Mouse (Mus musculus): Measurements from ENCODE around the gene Dmxl2. TPM values are rescaled to one million over a fixed set of nuclear protein-coding genes. Genes with fewer than 3 reads are reported as not detected.

The Dmxl2 gene
- polyA plus RNA-seq, 1 experiment from 2014 or later, result 5.2 TPM

DNA sequence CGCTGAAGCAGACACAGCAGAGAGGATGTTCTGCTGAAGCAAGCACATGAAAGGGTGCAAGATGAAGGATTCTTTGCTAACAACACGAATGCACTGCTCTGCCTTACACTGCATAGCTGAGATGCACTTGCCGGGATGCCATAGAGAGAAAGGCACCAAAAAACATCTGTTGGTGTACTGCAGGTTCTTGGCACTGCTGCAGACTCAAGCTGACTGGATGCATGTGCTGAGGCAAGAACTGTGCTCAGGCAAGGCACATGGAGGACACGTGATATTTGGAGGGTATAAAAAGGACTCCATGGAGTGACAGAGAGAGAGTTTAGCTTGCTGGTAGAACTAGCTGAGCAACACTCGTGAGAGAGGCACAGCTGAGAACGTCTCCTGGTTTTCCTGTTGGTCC is 62.4 kb downstream of the Dmxl2 start:
- Histone ChIP-seq H3K9me3 (no peaks in the 10 kb centered on the region), H3K27ac (no peak overlapping the region), H3K36me3 (no peaks in the 10 kb centered on the region), H3K4me3 (no peak overlapping the region), H3K4me1 (no peaks in the 10 kb centered on the region), H3K4me2 (replicated peaks) (no peak overlapping the region), H3K27me3 (no peaks in the 10 kb centered on the region), H3K9ac (no peak overlapping the region)
- no peak for ATAC-seq (ENCODE audit: low FRiP score, low read depth)
- 75% methylated on average over 6 of the region's 6 CpGs for WGBS

DNA sequence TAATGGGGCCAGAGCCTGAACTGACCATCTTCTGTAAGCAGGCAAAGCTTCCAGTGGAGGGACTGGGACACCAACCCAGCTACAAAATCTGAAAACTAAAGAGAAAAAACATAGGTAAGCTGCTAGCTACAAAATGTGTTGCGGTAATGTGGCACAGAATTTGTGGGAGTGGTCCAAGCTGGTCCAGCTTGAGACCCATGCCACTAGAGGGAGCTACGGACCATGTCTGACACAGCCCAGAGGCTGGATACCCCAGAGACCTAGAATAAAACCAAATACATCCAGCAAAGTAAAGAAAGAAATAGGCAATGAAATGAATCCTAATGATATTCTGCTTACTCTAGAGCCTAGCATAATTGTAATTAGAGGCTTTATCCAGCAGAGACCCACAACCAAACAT is 63.2 kb downstream of the Dmxl2 start:
- Histone ChIP-seq H3K4me3 (no peak overlapping the region), H3K36me3 (no peaks in the 10 kb centered on the region), H3K9ac (no peak overlapping the region), H3K4me2 (replicated peaks) (no peak overlapping the region), H3K27me3 (no peaks in the 10 kb centered on the region), H3K4me1 (no peaks in the 10 kb centered on the region), H3K9me3 (no peaks in the 10 kb centered on the region), H3K27ac (no peak overlapping the region)
- WGBS, result 22% methylated on average over 2 of the region's 2 CpGs
- no peak for ATAC-seq (ENCODE audit: low FRiP score, low read depth)

DNA sequence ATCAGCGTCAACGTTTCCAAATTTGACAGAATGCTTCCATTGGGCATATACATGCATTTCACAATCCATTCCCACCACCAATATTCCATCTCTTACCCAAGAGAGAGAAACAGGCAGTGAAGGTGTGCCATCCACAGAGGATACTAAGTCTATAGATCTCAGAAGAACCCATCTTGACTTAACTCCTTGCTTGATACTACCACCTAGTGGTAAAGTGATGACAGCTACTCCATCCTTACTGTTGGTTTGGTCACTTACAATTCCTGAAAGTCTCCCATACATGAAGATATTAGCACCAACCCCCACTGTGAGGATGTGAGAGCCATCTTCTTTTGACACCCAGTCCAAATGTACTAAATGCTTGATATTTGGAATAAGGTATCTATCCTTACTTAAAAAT is 85.2 kb downstream of the Dmxl2 start:
- no peaks in the 10 kb centered on the region for H3K27me3 ChIP-seq
- no peak overlapping the region for H3K4me3 ChIP-seq
- no peaks in the 10 kb centered on the region for H3K36me3 ChIP-seq
- no peaks in the 10 kb centered on the region for H3K4me1 ChIP-seq
- H3K4me2 ChIP-seq (replicated peaks), result no peak overlapping the region
- WGBS, result 94% methylated on average over 2 of the region's 2 CpGs
- no peaks in the 10 kb centered on the region for H3K9me3 ChIP-seq
- ATAC-seq (ENCODE audit: low FRiP score, low read depth), result no peak
- H3K27ac ChIP-seq, result no peak overlapping the region
- no peak overlapping the region for H3K9ac ChIP-seq

DNA sequence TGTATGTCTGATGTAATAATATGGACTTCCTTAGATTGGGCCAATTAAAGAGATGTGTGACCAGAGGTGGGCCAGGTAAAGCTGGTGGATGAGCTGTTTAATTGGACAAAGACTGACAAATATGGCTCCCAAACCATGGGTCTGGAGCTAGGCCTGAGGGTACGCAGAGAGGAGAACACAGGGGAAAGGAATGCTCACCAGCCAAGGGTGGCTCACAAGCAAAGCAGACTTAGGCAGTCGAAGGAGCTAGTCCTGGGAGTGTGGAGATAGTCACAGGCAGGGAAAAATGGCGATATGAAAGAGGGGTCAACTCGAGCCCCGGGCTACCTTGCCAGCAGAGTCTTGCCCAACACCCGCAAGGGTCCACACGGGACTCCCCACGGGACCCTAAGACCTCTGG is 144.7 kb downstream of the Dmxl2 start:
- no peaks in the 10 kb centered on the region for H3K9me3 ChIP-seq
- H3K27me3 ChIP-seq, result no peaks in the 10 kb centered on the region
- H3K4me1 ChIP-seq, result no peaks in the 10 kb centered on the region
- H3K27ac ChIP-seq, result no peak overlapping the region
- no peak overlapping the region for H3K9ac ChIP-seq
- no peak overlapping the region for H3K4me2 ChIP-seq (replicated peaks)
- H3K4me3 ChIP-seq, result no peak overlapping the region
- 92% methylated on average over 8 of the region's 8 CpGs for WGBS
- ATAC-seq (ENCODE audit: low FRiP score, low read depth), result no peak
- no peaks in the 10 kb centered on the region for H3K36me3 ChIP-seq

DNA sequence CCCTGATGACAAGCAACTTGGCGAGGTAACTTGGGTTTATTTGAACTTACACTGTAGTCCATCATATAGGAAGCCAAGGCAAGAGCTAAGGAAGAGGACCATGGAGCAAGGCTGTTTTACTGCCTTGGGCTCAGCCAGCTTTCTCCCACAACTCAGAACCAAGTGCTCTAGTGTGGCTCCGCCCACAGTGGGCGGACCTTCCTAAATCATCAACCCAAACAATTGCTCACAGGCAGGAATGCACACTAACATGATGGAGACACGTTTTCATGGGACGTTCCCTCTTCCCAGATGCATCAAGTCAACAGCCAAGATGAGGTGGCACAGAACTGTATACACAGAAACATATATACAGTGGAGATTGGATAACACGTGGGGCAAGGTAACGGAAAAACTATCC is 159.4 kb downstream of the Dmxl2 start:
- H3K27ac ChIP-seq, result no peak overlapping the region
- no peak overlapping the region for H3K9ac ChIP-seq
- H3K4me2 ChIP-seq (replicated peaks), result no peak overlapping the region
- no peaks in the 10 kb centered on the region for H3K9me3 ChIP-seq
- ATAC-seq (ENCODE audit: low FRiP score, low read depth), result no peak
- H3K4me1 ChIP-seq, result no peaks in the 10 kb centered on the region
- WGBS, result 75% methylated on average over 7 of the region's 7 CpGs
- no peak overlapping the region for H3K4me3 ChIP-seq
- no peaks in the 10 kb centered on the region for H3K27me3 ChIP-seq
- no peaks in the 10 kb centered on the region for H3K36me3 ChIP-seq

DNA sequence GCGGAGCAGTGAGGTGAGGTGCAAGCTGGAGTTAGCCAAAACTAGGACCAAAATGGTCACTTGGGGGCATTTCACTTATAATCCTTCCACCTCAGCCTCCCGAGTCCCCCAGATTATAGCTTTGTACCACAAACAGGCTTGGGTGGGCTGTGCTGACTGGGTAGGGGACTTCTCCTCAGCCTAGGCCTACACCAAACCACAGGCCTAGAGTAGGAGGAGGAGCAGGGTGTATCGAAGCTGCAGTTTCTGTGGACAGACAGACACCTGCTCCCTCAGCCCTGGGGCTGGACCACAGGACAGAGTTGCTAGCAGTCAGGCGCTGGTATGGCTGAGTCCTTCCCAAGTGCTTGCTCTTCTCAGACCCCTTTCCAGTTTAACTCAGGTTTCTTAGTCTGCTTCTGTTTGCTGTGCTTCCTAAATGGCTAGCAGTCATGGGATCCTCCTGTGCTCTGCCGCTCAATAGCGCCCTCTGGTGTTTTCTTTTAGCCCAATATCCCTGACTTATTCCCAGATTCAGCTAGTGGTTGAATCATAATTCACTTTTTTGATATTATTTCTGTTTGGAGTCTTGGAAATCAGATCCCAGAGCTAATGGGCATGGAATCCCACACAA is 164.8 kb downstream of the Dmxl2 start:
- Histone ChIP-seq H3K9me3 (no peaks in the 10 kb centered on the region), H3K4me3 (no peak overlapping the region), H3K27me3 (no peaks in the 10 kb centered on the region), H3K9ac (no peak overlapping the region), H3K36me3 (no peaks in the 10 kb centered on the region), H3K4me1 (no peaks in the 10 kb centered on the region), H3K27ac (no peak overlapping the region), H3K4me2 (replicated peaks) (no peak overlapping the region)
- ATAC-seq (ENCODE audit: low FRiP score, low read depth), result no peak
- WGBS, result 53% methylated on average over 6 of the region's 6 CpGs

DNA sequence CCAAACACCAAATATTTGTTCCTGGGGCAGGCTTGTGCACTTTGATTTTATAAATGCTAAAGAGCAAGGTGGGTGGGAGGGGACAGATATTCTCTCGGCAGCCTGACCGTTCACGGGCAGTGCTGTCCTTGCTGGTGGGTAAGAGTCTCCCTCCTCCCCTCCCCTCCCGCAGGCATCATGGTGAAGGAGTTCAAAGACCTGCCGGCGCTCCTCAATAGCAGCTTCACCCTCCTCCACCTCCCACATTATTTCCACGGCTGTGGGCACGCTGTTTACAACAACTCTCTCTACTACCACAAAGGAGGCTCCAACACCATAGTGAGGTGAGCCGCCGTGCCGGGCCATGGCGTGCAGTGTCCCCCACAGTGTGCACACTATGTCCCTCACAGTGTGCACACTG is 165.8 kb downstream of the Dmxl2 start:
- no peaks in the 10 kb centered on the region for H3K27me3 ChIP-seq
- no peaks in the 10 kb centered on the region for H3K9me3 ChIP-seq
- H3K27ac ChIP-seq, result no peak overlapping the region
- no peak for ATAC-seq (ENCODE audit: low FRiP score, low read depth)
- H3K36me3 ChIP-seq, result no peaks in the 10 kb centered on the region
- no peaks in the 10 kb centered on the region for H3K4me1 ChIP-seq
- H3K9ac ChIP-seq, result no peak overlapping the region
- WGBS, result 83% methylated on average over 12 of the region's 12 CpGs
- no peak overlapping the region for H3K4me2 ChIP-seq (replicated peaks)
- no peak overlapping the region for H3K4me3 ChIP-seq

DNA sequence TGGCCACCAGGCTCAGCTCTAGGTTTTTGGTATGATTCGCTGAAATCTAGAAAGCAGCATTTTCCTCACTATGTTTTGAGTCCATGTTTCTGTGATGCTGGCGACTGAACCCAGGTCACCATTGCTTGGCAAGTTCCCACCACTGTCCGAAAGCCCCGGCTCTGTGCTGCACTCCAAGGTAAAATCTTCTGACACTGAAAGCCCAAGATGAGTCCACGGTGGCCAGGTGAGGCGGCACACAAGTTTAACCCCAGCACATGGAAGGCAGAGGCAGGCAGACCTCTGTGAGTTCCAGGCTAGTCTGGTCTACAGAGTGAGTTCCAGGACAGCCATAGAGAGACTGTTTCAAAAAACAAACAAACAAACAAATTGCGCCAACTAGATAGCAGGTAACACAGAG is 172.2 kb downstream of the Dmxl2 start:
- 91% methylated on average over 7 of the region's 7 CpGs for WGBS
- no peaks in the 10 kb centered on the region for H3K9me3 ChIP-seq
- no peak overlapping the region for H3K27ac ChIP-seq
- no peak for ATAC-seq (ENCODE audit: low FRiP score, low read depth)
- H3K9ac ChIP-seq, result no peak overlapping the region
- no peak overlapping the region for H3K4me2 ChIP-seq (replicated peaks)
- no peaks in the 10 kb centered on the region for H3K27me3 ChIP-seq
- no peaks in the 10 kb centered on the region for H3K36me3 ChIP-seq
- H3K4me1 ChIP-seq, result no peaks in the 10 kb centered on the region
- H3K4me3 ChIP-seq, result no peak overlapping the region

DNA sequence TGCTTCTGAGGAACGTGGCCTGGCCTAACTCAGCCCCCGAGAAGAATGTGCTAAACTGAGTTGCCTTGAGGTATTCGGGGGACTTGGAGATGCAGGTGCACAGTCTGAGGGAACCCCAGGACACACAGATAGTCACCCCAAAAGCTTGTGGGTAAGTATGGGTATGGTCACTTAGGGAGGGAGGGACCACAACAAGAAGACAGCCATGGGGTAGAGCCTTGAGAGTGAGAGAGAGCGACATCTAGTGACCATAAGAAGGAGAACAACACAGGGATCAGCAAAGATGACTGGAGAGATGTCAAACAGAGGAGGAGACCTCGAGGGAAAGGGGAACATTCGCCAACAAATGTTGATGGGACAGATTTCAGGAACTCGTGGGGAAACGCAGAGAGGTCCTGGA is 178.0 kb downstream of the Dmxl2 start:
- 44% methylated on average over 8 of the region's 8 CpGs for WGBS
- Histone ChIP-seq H3K9me3 (no peaks in the 10 kb centered on the region), H3K36me3 (no peaks in the 10 kb centered on the region), H3K4me3 (no peak overlapping the region), H3K27ac (no peak overlapping the region), H3K9ac (no peak overlapping the region), H3K4me1 (peaks cover 3% of the 10 kb centered on the region; the same call in 1 of the 2 replicates), H3K27me3 (no peaks in the 10 kb centered on the region), H3K4me2 (replicated peaks) (no peak overlapping the region)
- no peak for ATAC-seq (ENCODE audit: low FRiP score, low read depth)

DNA sequence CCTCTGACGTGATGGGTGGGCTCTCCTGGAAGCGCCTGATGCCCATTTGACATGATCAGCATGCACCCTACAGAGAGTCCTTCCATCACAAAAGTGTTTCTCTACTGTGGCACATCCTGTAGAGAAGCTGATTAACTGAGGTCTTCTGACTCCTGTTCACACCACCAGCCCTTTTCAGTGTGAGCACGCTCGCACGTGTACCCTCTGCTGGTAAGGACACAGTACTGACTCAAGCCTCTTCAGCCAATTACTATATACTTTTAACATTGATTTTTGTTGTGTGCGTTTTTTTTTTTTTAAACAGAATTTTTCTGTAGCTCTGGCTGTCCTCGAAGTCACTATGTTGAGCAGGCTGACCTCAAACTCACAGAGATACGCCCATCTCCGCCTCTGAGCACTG is 185.1 kb downstream of the Dmxl2 start:
- H3K4me1 ChIP-seq, result peaks cover 3% of the 10 kb centered on the region; the same call in 1 of the 2 replicates
- H3K4me2 ChIP-seq (replicated peaks), result no peak overlapping the region
- H3K9me3 ChIP-seq, result no peaks in the 10 kb centered on the region
- 71% methylated on average over 9 of the region's 9 CpGs for WGBS
- no peak overlapping the region for H3K27ac ChIP-seq
- H3K4me3 ChIP-seq, result no peak overlapping the region
- no peak for ATAC-seq (ENCODE audit: low FRiP score, low read depth)
- H3K9ac ChIP-seq, result no peak overlapping the region
- H3K27me3 ChIP-seq, result no peaks in the 10 kb centered on the region
- no peaks in the 10 kb centered on the region for H3K36me3 ChIP-seq

Other genes starting within 250 kb of the Dmxl2 start
- gene Cyp19a1, start 233.5 kb downstream of the Dmxl2 start, polyA plus RNA-seq (2015; fragmentation: Nextera tagmentation; extraction: Ambion mirVana), result not detected in 2 replicates
- 0.25 and 0.34 TPM in 2 replicates for gene Gldn, start 215.1 kb downstream of the Dmxl2 start, polyA plus RNA-seq (2015; fragmentation: Nextera tagmentation; extraction: Ambion mirVana)
- gene Sh2d7, start 37.4 kb upstream of the Dmxl2 start, polyA plus RNA-seq (2015; fragmentation: Nextera tagmentation; extraction: Ambion mirVana), result not detected in 2 replicates
- 26.1 and 27.3 TPM in 2 replicates for gene Cib2, start 58.6 kb upstream of the Dmxl2 start, polyA plus RNA-seq (2015; fragmentation: Nextera tagmentation; extraction: Ambion mirVana)
- 90.9 and 97.1 TPM in 2 replicates for gene Idh3a, start 84.7 kb upstream of the Dmxl2 start, polyA plus RNA-seq (2015; fragmentation: Nextera tagmentation; extraction: Ambion mirVana)
- 0.25 and 0.31 TPM in 2 replicates for gene Acsbg1, start 160.2 kb upstream of the Dmxl2 start, polyA plus RNA-seq (2015; fragmentation: Nextera tagmentation; extraction: Ambion mirVana)
- 8.9 and 11.5 TPM in 2 replicates for gene Dnaja4, start 197.2 kb upstream of the Dmxl2 start, polyA plus RNA-seq (2015; fragmentation: Nextera tagmentation; extraction: Ambion mirVana)
- 156 and 174 TPM in 2 replicates for gene Wdr61, start 232.9 kb upstream of the Dmxl2 start, polyA plus RNA-seq (2015; fragmentation: Nextera tagmentation; extraction: Ambion mirVana)

Measured in limb, embryonic 13.5 days (tissue).